Mouse (Mus musculus) embryonic fibroblast, embryonic 13.5 days (primary cell): ENCODE results near the gene Cstf1.

Source experiments
- CTCF ChIP-seq: IDR thresholded peaks from 2 replicates; pipeline ENCODE4 v1.5.1; 2011; ENCODE audit warnings: mild to moderate bottlenecking, control low read depth, low read length, moderate library complexity, borderline replicate concordance; ENCODE audit not compliant: insufficient read depth
- POLR2A ChIP-seq: IDR thresholded peaks from 2 replicates; pipeline ENCODE4 v1.6.1; 2011; ENCODE audit warnings: low read depth, mild to moderate bottlenecking, control low read depth, low read length, moderate library complexity

- TF ChIP-seq POLR2A (no peak), CTCF (no peak)
Measured at GRCm38 (mm10) chr2:172320878-172321277, 49.6 kb upstream of the Cstf1 start.
